Mouse (Mus musculus) CH12.LX (cell line): ENCODE results near the gene Slc9a8. TPM values are rescaled to one million over a fixed set of nuclear protein-coding genes. Genes with fewer than 3 reads are reported as not detected.

Experiments used
- DNase-seq: peaks from one replicate; pipeline ENCODE4 v3.0.0-alpha.2; 2013; ENCODE audit errors: extremely low read depth
- H3K27ac ChIP-seq: 2 replicates; pipeline ENCODE4 v1.5.1; 2012; ENCODE audit warnings: low read depth, mild to moderate bottlenecking, control low read depth, moderate library complexity; ENCODE audit not compliant: insufficient read depth
- H3K27me3 ChIP-seq: replicated peaks from 2 replicates; pipeline ENCODE3; 2012; ENCODE audit warnings: inconsistent platforms
- H3K36me3 ChIP-seq, 2 experiments: replicated peaks in 1 of 2; 2 replicates each; pipeline versions ENCODE3 to v1.6.1; 2012; ENCODE audit warnings: inconsistent platforms in 1 of 2, low read length in 1 of 2, mild to moderate bottlenecking in 1 of 2, mixed read lengths in 1 of 2, moderate library complexity in 1 of 2; ENCODE audit not compliant: control insufficient read depth in 1 of 2, insufficient read depth in 1 of 2
- H3K4me1 ChIP-seq, 2 experiments: 2 replicates each; pipeline ENCODE4 v1.6.1; 2012; ENCODE audit warnings: inconsistent platforms in 1 of 2, moderate library complexity in 1 of 2; ENCODE audit not compliant: insufficient read depth in 2 of 2, control insufficient read depth in 1 of 2
- H3K4me2 ChIP-seq: 2 replicates; pipeline ENCODE4 v1.6.1; 2012; ENCODE audit warnings: low read depth, mild to moderate bottlenecking, control low read depth; ENCODE audit not compliant: poor library complexity, insufficient read depth, severe bottlenecking
- H3K4me3 ChIP-seq, 3 experiments: fragments of 150-350 bp in 1 of 3; sonication (generic) in 1 of 3; replicated peaks in 1 of 3; 2 replicates each; pipeline versions ENCODE3 to v1.5.1; 2011 to 2012; ENCODE audit warnings: low read depth in 2 of 3, low read length in 2 of 3, mild to moderate bottlenecking in 2 of 3, moderate library complexity in 2 of 3, control low read depth in 1 of 3, improper control_type of control experiment in 1 of 3, inconsistent platforms in 1 of 3, mixed read lengths in 1 of 3; ENCODE audit not compliant: poor library complexity in 1 of 3
- H3K79me2 ChIP-seq: replicated peaks from 2 replicates; pipeline ENCODE4 v1.6.1; 2012; ENCODE audit warnings: mild to moderate bottlenecking, moderate library complexity; ENCODE audit not compliant: control insufficient read depth, poor library complexity, insufficient read depth, severe bottlenecking; ENCODE audit errors: extremely low read depth
- H3K9ac ChIP-seq: 2 replicates; pipeline ENCODE4 v1.6.1; 2012; ENCODE audit warnings: low read depth, mild to moderate bottlenecking, control low read depth, moderate library complexity; ENCODE audit not compliant: insufficient read depth
- H3K9me3 ChIP-seq: replicated peaks from 2 replicates; pipeline ENCODE3; 2012; ENCODE audit warnings: low read length, inconsistent platforms, mixed read lengths
- BHLHE40 ChIP-seq: IDR thresholded peaks from 2 replicates; pipeline ENCODE4 v1.6.1; 2011; ENCODE audit warnings: mild to moderate bottlenecking, low read depth, low read length, improper control_type of control experiment
- CHD2 ChIP-seq: IDR thresholded peaks from 2 replicates; pipeline ENCODE4 v1.6.1; 2011; ENCODE audit warnings: low read length, improper control_type of control experiment
- CTCF ChIP-seq, 2 experiments: IDR thresholded peaks in 1 of 2; conservative IDR thresholded peaks in 1 of 2; 2 replicates each; pipeline ENCODE4 v1.5.1; 2011 to 2012; ENCODE audit warnings: low read depth in 2 of 2, low read length in 2 of 2, improper control_type of control experiment in 1 of 2, inconsistent platforms in 1 of 2, mild to moderate bottlenecking in 1 of 2, moderate library complexity in 1 of 2
- ELF1 ChIP-seq: IDR thresholded peaks from 2 replicates; pipeline ENCODE4 v1.6.1; 2014; ENCODE audit warnings: low read depth, mild to moderate bottlenecking, inconsistent platforms, low read length, improper control_type of control experiment
- ETS1 ChIP-seq: conservative IDR thresholded peaks from 2 replicates; pipeline ENCODE4 v1.6.1; 2012; ENCODE audit warnings: low read depth, mild to moderate bottlenecking, inconsistent platforms, low read length, improper control_type of control experiment, moderate library complexity
- HCFC1 ChIP-seq: IDR thresholded peaks from 2 replicates; pipeline ENCODE4 v1.6.1; 2012; ENCODE audit warnings: low read depth, mild to moderate bottlenecking, inconsistent platforms, low read length, improper control_type of control experiment
- JUN ChIP-seq: IDR thresholded peaks from 2 replicates; pipeline ENCODE4 v1.6.1; 2011; ENCODE audit warnings: low read depth, mild to moderate bottlenecking, low read length, improper control_type of control experiment, moderate library complexity; ENCODE audit not compliant: insufficient read depth
- KAT2A ChIP-seq: IDR thresholded peaks from 2 replicates; pipeline ENCODE4 v1.6.1; 2012; ENCODE audit warnings: low read length, improper control_type of control experiment, inconsistent platforms; ENCODE audit not compliant: insufficient replicate concordance
- MAX ChIP-seq: IDR thresholded peaks from 2 replicates; pipeline ENCODE4 v1.6.1; 2011; ENCODE audit warnings: low read length, improper control_type of control experiment
- MAZ ChIP-seq: IDR thresholded peaks from 2 replicates; pipeline ENCODE4 v1.6.1; 2012; ENCODE audit warnings: low read depth, mild to moderate bottlenecking, inconsistent platforms, low read length, improper control_type of control experiment, moderate library complexity
- MEF2A ChIP-seq: IDR thresholded peaks from 2 replicates; pipeline ENCODE4 v1.6.1; 2014; ENCODE audit warnings: low read depth, mild to moderate bottlenecking, inconsistent platforms, low read length, improper control_type of control experiment, borderline replicate concordance
- MXI1 ChIP-seq: IDR thresholded peaks from 2 replicates; pipeline ENCODE4 v1.6.1; 2011; ENCODE audit warnings: mild to moderate bottlenecking, low read depth, low read length, improper control_type of control experiment
- MYC ChIP-seq: IDR thresholded peaks from 2 replicates; pipeline ENCODE4 v1.6.1; 2011; ENCODE audit warnings: low read depth, mild to moderate bottlenecking, improper control_type of control experiment, low read length
- NELFE ChIP-seq: IDR thresholded peaks from 2 replicates; pipeline ENCODE4 v1.6.1; 2011; ENCODE audit warnings: low read depth, low read length, improper control_type of control experiment
- NRF1 ChIP-seq: IDR thresholded peaks from 2 replicates; pipeline ENCODE4 v1.6.1; 2014; ENCODE audit warnings: low read depth, mild to moderate bottlenecking, inconsistent platforms, low read length, improper control_type of control experiment, moderate library complexity
- POLR2A ChIP-seq: IDR thresholded peaks from 2 replicates; pipeline ENCODE4 v1.6.1; 2011; ENCODE audit warnings: low read depth, mild to moderate bottlenecking, improper control_type of control experiment, low read length
- RCOR1 ChIP-seq: conservative IDR thresholded peaks from 2 replicates; pipeline ENCODE4 v1.6.1; 2012; ENCODE audit warnings: low read depth, mild to moderate bottlenecking, inconsistent platforms, low read length, improper control_type of control experiment
- SIN3A ChIP-seq: IDR thresholded peaks from 2 replicates; pipeline ENCODE4 v1.6.1; 2012; ENCODE audit warnings: low read length, improper control_type of control experiment, inconsistent platforms
- SMC3 ChIP-seq: IDR thresholded peaks from 2 replicates; pipeline ENCODE4 v1.6.1; 2011; ENCODE audit warnings: low read depth, low read length, improper control_type of control experiment
- TCF12 ChIP-seq: IDR thresholded peaks from 2 replicates; pipeline ENCODE4 v1.6.1; 2014; ENCODE audit warnings: low read depth, mild to moderate bottlenecking, inconsistent platforms, low read length, improper control_type of control experiment
- UBTF ChIP-seq: IDR thresholded peaks from 2 replicates; pipeline ENCODE4 v1.6.1; 2012; ENCODE audit warnings: low read depth, mild to moderate bottlenecking, inconsistent platforms, low read length, improper control_type of control experiment, moderate library complexity
- USF1 ChIP-seq: IDR thresholded peaks from 2 replicates; pipeline ENCODE4 v1.6.1; 2014; ENCODE audit warnings: low read depth, mild to moderate bottlenecking, inconsistent platforms, low read length, improper control_type of control experiment
- ZKSCAN1 ChIP-seq: IDR thresholded peaks from 2 replicates; pipeline ENCODE4 v1.6.1; 2012; ENCODE audit warnings: low read depth, inconsistent platforms, low read length, improper control_type of control experiment, borderline replicate concordance
- ZMIZ1 ChIP-seq: IDR thresholded peaks from 2 replicates; pipeline ENCODE4 v1.6.1; 2012; ENCODE audit warnings: low read depth, mild to moderate bottlenecking, inconsistent platforms, low read length, improper control_type of control experiment
- ZNF384 ChIP-seq: IDR thresholded peaks from 2 replicates; pipeline ENCODE4 v1.6.1; 2012; ENCODE audit warnings: low read depth, low read length, improper control_type of control experiment, inconsistent platforms
- dilution Hi-C: fragments of 300-500 bp; cut with MboI; formaldehyde crosslinking; loops from 2 replicates; pipeline ENCODE4 v1.14.3; 2020; ENCODE audit warnings: low sequenced_read_pairs; ENCODE audit not compliant: extremely low pct_unique_long_range_greater_than_20kb, extremely low pct_ligation_motif_present
- in situ Hi-C: fragments of 300-500 bp; cut with MboI; formaldehyde crosslinking; loops from 3 replicates; pipeline ENCODE4 v1.14.3; 2019; ENCODE audit warnings: low sequenced_read_pairs, low pct_ligation_motif_present, low pct_unique_long_range_greater_than_20kb, mixed read lengths
- polyA plus RNA-seq: library from polyadenylated mRNA; unstranded; fragments of >175 nt; gene quantifications from 2 replicates; pipeline ENCODE4 v1.2.1, GENCODE M21; 2012; ENCODE audit warnings: low read depth; ENCODE audit not compliant: insufficient read length
- total RNA-seq, 2 experiments: library from RNA; depleted of rRNA; stranded (reverse); fragments of 300-350 nt in 1 of 2; fragments of >200 nt in 1 of 2; gene quantifications; 2 replicates each; pipeline ENCODE4 v1.2.3; 2012 to 2014

Gene Slc9a8
- total and polyA plus RNA-seq, 3 experiments: 14.5 to 26.0 (median 25.0) TPM

DNA sequence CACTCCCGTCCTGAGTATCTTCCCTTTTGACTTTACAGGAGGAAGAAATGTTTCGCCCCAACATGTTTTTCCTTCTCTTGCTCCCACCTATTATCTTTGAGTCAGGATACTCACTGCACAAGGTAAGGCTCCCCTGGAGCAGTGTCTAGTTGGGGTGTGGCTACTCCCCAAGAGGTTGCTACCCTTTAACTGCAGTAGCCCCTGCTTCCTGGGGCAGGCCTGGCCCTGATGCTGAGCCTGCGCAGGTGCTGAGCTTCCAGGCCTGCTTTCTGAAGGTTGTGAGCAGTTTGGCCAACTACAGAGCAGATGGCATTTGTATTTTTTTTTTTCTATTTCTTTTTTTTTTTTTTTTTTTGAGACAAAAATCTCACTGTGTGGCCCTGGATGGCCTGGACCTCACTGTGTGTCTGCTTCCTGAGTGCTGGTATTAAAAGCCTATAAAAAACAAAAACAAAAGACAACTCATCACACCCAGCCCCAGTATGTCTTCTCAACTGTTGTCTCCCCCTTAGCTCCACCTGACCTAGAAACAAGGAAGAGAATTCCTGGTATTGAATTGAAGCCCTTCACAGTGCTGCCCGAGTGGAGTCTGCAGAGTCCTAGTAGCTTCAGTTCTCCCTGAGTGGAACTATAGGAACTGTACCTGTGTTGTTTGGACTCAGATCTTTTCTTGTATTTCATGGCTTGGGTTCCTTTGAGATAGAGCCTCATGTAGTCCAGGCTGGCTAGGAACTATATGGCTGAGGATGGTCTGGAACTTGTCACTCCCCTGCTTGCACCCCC, 22.1 kb downstream of the Slc9a8 start:
- Histone ChIP-seq H3K9ac (no peak overlapping the region), H3K27me3 (no peaks in the 10 kb centered on the region), H3K4me2 (no peak overlapping the region), H3K9me3 (peaks cover 3% of the 10 kb centered on the region)
- in situ Hi-C loops: no loop called here
- dilution Hi-C loops: no loop called here
- no peak for DNase-seq
- no peak for TF ChIP-seq POLR2A
- TF ChIP-seq ZNF384: 0 out of 2 replicates have a peak, but pooled peaks have one; percentile 17
- no peak for TF ChIP-seq JUN
- TF ChIP-seq RCOR1: no peak
- no peak for TF ChIP-seq NELFE
- TF ChIP-seq, all 38 proteins: peak for 1
- no peak overlapping the region for H3K27ac ChIP-seq
- no peaks in the 10 kb centered on the region for H3K79me2 ChIP-seq
- H3K4me3 ChIP-seq: no peak overlapping the region
- peaks cover 63 to 84% of the 10 kb centered on the region in 2 experiments for H3K36me3 ChIP-seq
- peaks cover 21 to 58% of the 10 kb centered on the region in 2 experiments for H3K4me1 ChIP-seq

DNA sequence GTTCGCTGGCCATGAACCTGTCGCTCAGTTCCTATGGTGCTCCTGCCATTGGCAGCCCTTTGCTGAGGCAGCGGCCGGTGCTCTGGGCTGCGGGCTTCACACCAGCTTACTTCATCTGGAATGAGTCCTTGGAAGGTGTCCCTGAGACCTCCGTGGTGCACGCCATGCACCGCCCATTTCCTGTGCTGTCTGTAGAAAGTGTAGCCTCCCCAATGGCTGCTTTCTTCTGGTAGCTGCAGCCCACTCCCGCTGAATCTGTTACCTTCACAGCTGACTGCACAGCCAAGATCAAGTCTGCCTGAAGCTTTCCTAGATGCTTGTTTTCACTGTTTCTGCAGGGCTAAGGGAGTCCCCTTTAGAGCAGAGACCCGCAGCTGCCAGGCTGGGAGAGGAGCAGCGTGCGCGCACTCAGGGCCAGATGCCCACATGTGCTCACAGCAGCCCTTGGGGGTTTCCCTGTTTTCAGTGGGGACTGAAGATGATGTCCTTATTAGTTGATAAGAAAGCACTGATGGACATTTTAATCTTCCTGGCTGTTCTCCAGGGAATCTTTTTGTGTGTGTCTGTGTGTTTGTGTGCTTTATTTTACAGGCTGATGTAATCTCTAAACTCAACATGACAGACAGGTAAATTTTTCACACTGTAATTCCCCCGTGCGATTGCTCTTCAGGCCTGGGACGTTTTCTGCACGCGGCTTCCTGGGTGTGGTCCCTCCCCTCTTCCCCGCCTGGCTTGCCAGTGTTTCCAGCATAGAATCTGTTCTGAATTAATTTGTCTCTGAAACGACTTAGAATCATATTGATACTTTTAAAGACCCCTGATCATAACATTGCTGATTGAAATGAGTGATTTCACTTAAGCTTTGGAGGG, 24.6 kb downstream of the Slc9a8 start:
- in situ Hi-C loops (no loop called here), dilution Hi-C loops (no loop called here)
- H3K36me3 ChIP-seq: peaks cover 67 to 85% of the 10 kb centered on the region in 2 experiments
- H3K9me3 ChIP-seq: no peaks in the 10 kb centered on the region
- no peak overlapping the region for H3K4me3 ChIP-seq
- TF ChIP-seq ELF1 (0 out of 2 replicates have a peak, but pooled peaks have one; percentile 38), SIN3A (peak; percentile 51), RCOR1 (no peak), NELFE (no peak; the same call in 1 of the 2 replicates), ETS1 (peak; percentile 80), USF1 (no peak), HCFC1 (peak; percentile 36; the same call in 1 of the 2 replicates), CTCF (conservative IDR thresholded peaks at IDR 0.05 in 1 of 2, IDR thresholded peaks at IDR 0.05 in 1 of 2; ENCODE audit: low read depth in 2 of 2, low read length in 2 of 2) (no peak), TCF12 (peak; percentile 46), NRF1 (peak; percentile 40; the same call in 1 of the 2 replicates), MYC (peak; percentile 96; the same call in 1 of the 2 replicates), MXI1 (peak; percentile 87; the same call in 1 of the 2 replicates), UBTF (no peak), BHLHE40 (peak; percentile 79), KAT2A (no peak), CHD2 (no peak), MAZ (no peak), ZMIZ1 (0 out of 2 replicates have a peak, but pooled peaks have one; percentile 33), JUN (no peak), SMC3 (no peak), ZKSCAN1 (no peak), MEF2A (peak; percentile 20; the same call in 1 of the 2 replicates), MAX (peak; percentile 89)
- DNase-seq: peak; percentile 77
- H3K27ac ChIP-seq: peak overlapping the region; percentile 86
- no peaks in the 10 kb centered on the region for H3K27me3 ChIP-seq
- H3K9ac ChIP-seq: peak overlapping the region; percentile 46
- peak overlapping the region; percentile 25 for H3K4me2 ChIP-seq
- H3K4me1 ChIP-seq: peaks cover 21 to 52% of the 10 kb centered on the region in 2 experiments
- H3K79me2 ChIP-seq: no peaks in the 10 kb centered on the region
